ENCODE assay signal across 15 mouse cellular contexts in genomic region chr9:27306642-27307041, GRCm38 (mm10). TPM values are rescaled to one million over a fixed set of nuclear protein-coding genes. Genes with fewer than 3 reads are reported as not detected.
DNase-seq lines count a peak whose midpoint lies in the region; ATAC-seq and TF ChIP-seq lines count a peak whose summit lies in the region.
"Had no signal": no experiment of that assay in that cellular context is flagged by ENCODE, and none has a peak within 500 bp of the region (broad histone marks: within the 10 kb centered on the region; RNA-seq: fewer than 3 reads in every experiment).

No protein-coding gene starts in this region.

- 19% methylated on average over 4 of the region's 4 CpGs for WGBS in forebrain, embryonic 16.5 days
- 39% methylated on average over 4 of the region's 4 CpGs for WGBS in midbrain, embryonic 13.5 days

- peaks cover 9 to 20% of the 10 kb centered on the region in 2 experiments for H3K36me3 ChIP-seq in CH12.LX (replicated peaks in 1 of 2; ENCODE audit: control insufficient read depth in 1 of 2, insufficient read depth in 1 of 2, low read length in 1 of 2)
- peaks cover under 1% of the 10 kb centered on the region; the same call in 1 of the 2 replicates for H3K36me3 ChIP-seq in forebrain, embryonic 16.5 days (ENCODE audit: control insufficient read depth, insufficient read depth)
- peaks cover 9% of the 10 kb centered on the region for H3K36me3 ChIP-seq in midbrain, embryonic 13.5 days
- H3K36me3 ChIP-seq: embryonic facial prominence, embryonic 12.5 days; heart, embryonic 15.5 days; intestine, embryonic 15.5 days had no signal

- DNase-seq in CH12.LX (ENCODE audit: extremely low read depth): no peak
- DNase-seq in cerebellum, adult 9-11 months: peak; percentile 68
- DNase-seq in kidney, adult 9 months: no peak
- no peak for DNase-seq in layer of hippocampus, adult 2 months (ENCODE audit: low spot score in 2 of 2)
- no peak for DNase-seq in adrenal gland, postnatal 4 days (ENCODE audit: low spot score in 2 of 2)
- DNase-seq: adrenal gland, adult 2 months; gastrocnemius, postnatal 36 days; thymus, postnatal 4 days had no signal

- peak overlapping the region; percentile 71 for H3K4me2 ChIP-seq in CH12.LX (ENCODE audit: insufficient read depth, low read depth, poor library complexity, severe bottlenecking)
- H3K4me2 ChIP-seq in forebrain, embryonic 16.5 days (ENCODE audit: low read length): no peak overlapping the region
- H3K4me2 ChIP-seq in midbrain, embryonic 13.5 days (replicated peaks): 0 out of 2 replicates have a peak overlapping the region, but pooled peaks have one; percentile 1
- H3K4me2 ChIP-seq: embryonic facial prominence, embryonic 12.5 days; heart, embryonic 15.5 days; intestine, embryonic 15.5 days had no signal

- ATAC-seq in forebrain, embryonic 16.5 days: no peak
- ATAC-seq in midbrain, embryonic 13.5 days: no peak
- ATAC-seq: intestine, embryonic 15.5 days had no signal

- peak overlapping the region; percentile 79 for H3K9ac ChIP-seq in CH12.LX (ENCODE audit: insufficient read depth, low read depth)
- H3K9ac ChIP-seq in forebrain, embryonic 16.5 days (replicated peaks; ENCODE audit: low read depth, low read length): peak overlapping the region; percentile 48
- peak overlapping the region; percentile 41 for H3K9ac ChIP-seq in midbrain, embryonic 13.5 days (replicated peaks)
- H3K9ac ChIP-seq: embryonic facial prominence, embryonic 12.5 days; heart, embryonic 15.5 days; intestine, embryonic 15.5 days had no signal

- dilution Hi-C loops in CH12.LX (cut with MboI; ENCODE audit: extremely low pct_ligation_motif_present, extremely low pct_unique_long_range_greater_than_20kb, low sequenced_read_pairs): no loop called here

- H3K4me1 ChIP-seq in CH12.LX (ENCODE audit: control insufficient read depth in 1 of 2, insufficient read depth in 2 of 2): peaks cover 50 to 98% of the 10 kb centered on the region in 2 experiments
- peaks cover 65% of the 10 kb centered on the region for H3K4me1 ChIP-seq in forebrain, embryonic 16.5 days (replicated peaks; ENCODE audit: control insufficient read depth, insufficient read depth, low read length)
- peaks cover 75% of the 10 kb centered on the region for H3K4me1 ChIP-seq in midbrain, embryonic 13.5 days (replicated peaks)
- H3K4me1 ChIP-seq: intestine, embryonic 15.5 days had no signal

- peak overlapping the region; percentile 26 to 34 (median 27) for H3K4me3 ChIP-seq in CH12.LX (replicated peaks in 1 of 3; ENCODE audit: low read depth in 2 of 3, low read length in 2 of 3, poor library complexity in 1 of 3)
- H3K4me3 ChIP-seq in forebrain, embryonic 16.5 days (replicated peaks; ENCODE audit: low read length): no peak overlapping the region
- no peak overlapping the region for H3K4me3 ChIP-seq in midbrain, embryonic 13.5 days (replicated peaks)
- no peak overlapping the region for H3K4me3 ChIP-seq in layer of hippocampus, adult 2 months
- H3K4me3 ChIP-seq: embryonic facial prominence, embryonic 12.5 days; heart, embryonic 15.5 days; intestine, embryonic 15.5 days; megakaryocyte, embryonic 14.5 days had no signal

- TF ChIP-seq POLR2A in CH12.LX (IDR thresholded peaks at IDR 0.05; ENCODE audit: low read depth, low read length): no peak

- peak overlapping the region; percentile 66 for H3K27ac ChIP-seq in CH12.LX (ENCODE audit: insufficient read depth, low read depth)
- peak overlapping the region; percentile 68 for H3K27ac ChIP-seq in forebrain, embryonic 16.5 days (ENCODE audit: low read length)
- H3K27ac ChIP-seq in midbrain, embryonic 13.5 days: peak overlapping the region; percentile 90
- H3K27ac ChIP-seq in layer of hippocampus, adult 2 months: no peak overlapping the region
- H3K27ac ChIP-seq: embryonic facial prominence, embryonic 12.5 days; heart, embryonic 15.5 days; intestine, embryonic 15.5 days had no signal

- no peak for TF ChIP-seq RAD21 in CH12.LX (IDR thresholded peaks at IDR 0.05; ENCODE audit: low read depth, low read length)

- TF ChIP-seq EP300 in CH12.LX (IDR thresholded peaks at IDR 0.05; ENCODE audit: low read length): no peak

- H3K79me2 ChIP-seq in CH12.LX (replicated peaks; ENCODE audit: control insufficient read depth, extremely low read depth, insufficient read depth, poor library complexity, severe bottlenecking): peaks cover 24% of the 10 kb centered on the region

- TF ChIP-seq CTCF in CH12.LX (conservative IDR thresholded peaks at IDR 0.05 in 1 of 2, IDR thresholded peaks at IDR 0.05 in 1 of 2; ENCODE audit: low read depth in 2 of 2, low read length in 2 of 2): no peak
- TF ChIP-seq CTCF in layer of hippocampus, adult 2 months (conservative IDR thresholded peaks at IDR 0.05): no peak

- no peaks in the 10 kb centered on the region for H3K9me3 ChIP-seq in CH12.LX (replicated peaks; ENCODE audit: low read length)
- no peaks in the 10 kb centered on the region for H3K9me3 ChIP-seq in forebrain, embryonic 16.5 days (ENCODE audit: control insufficient read depth, low read length)
- no peaks in the 10 kb centered on the region for H3K9me3 ChIP-seq in midbrain, embryonic 13.5 days
- H3K9me3 ChIP-seq: embryonic facial prominence, embryonic 12.5 days; heart, embryonic 15.5 days; intestine, embryonic 15.5 days; megakaryocyte, embryonic 14.5 days had no signal

- H3K27me3 ChIP-seq in CH12.LX (replicated peaks): no peaks in the 10 kb centered on the region
- H3K27me3 ChIP-seq in forebrain, embryonic 16.5 days (replicated peaks; ENCODE audit: control insufficient read depth, insufficient read depth, low read length): no peaks in the 10 kb centered on the region
- peaks cover 1% of the 10 kb centered on the region for H3K27me3 ChIP-seq in midbrain, embryonic 13.5 days

- in situ Hi-C loops in CH12.LX (cut with MboI; ENCODE audit: low pct_ligation_motif_present, low pct_unique_long_range_greater_than_20kb, low sequenced_read_pairs): loop anchor here (5.0 kb wide), 1 partner anchor 34 kb away; no protein-coding TSS in a partner anchor

TF ChIP-seq in CH12.LX, 34 proteins besides CTCF, POLR2A, EP300 and RAD21:
- TF ChIP-seq CHD1 (IDR thresholded peaks at IDR 0.05; ENCODE audit: low read depth, low read length): no peak
- TF ChIP-seq ZNF384 (IDR thresholded peaks at IDR 0.05; ENCODE audit: low read depth, low read length): no peak
- no peak for TF ChIP-seq POLR2AphosphoS2 (IDR thresholded peaks at IDR 0.05; ENCODE audit: low read depth, low read length)
- TF ChIP-seq BHLHE40 (IDR thresholded peaks at IDR 0.05; ENCODE audit: low read depth, low read length): peak; percentile 27; the same call in 1 of the 2 replicates
- TF ChIP-seq JUN (IDR thresholded peaks at IDR 0.05; ENCODE audit: insufficient read depth, low read depth, low read length): no peak

RNA-seq across cellular contexts. Expression of gene Igsf9b, which starts 7.6 kb away (rescaled TPM):
- total RNA-seq in CH12.LX (2012; rRNA removed) (7.4 and 12.4 TPM in 2 replicates), CH12.LX (2014; rRNA removed) (1.8 and 2.0 TPM in 2 replicates)
- 4.5 and 5.2 TPM in 2 replicates for polyA plus RNA-seq in CH12.LX (2012; ENCODE audit: insufficient read length, low read depth)
- 12.0 and 16.7 TPM in 2 replicates for polyA plus RNA-seq in forebrain, embryonic 16.5 days (2015; fragmentation: Nextera tagmentation; extraction: Ambion mirVana)
- 11.3 and 12.6 TPM in 2 replicates for polyA plus RNA-seq in midbrain, embryonic 13.5 days (2015; fragmentation: Nextera tagmentation; extraction: Ambion mirVana)
- total RNA-seq in layer of hippocampus, adult 2 months (2021): 10 to 100 TPM; 21.7 to 23.3 TPM
- total RNA-seq in adrenal gland, postnatal 4 days (2021): 1 to 10 TPM; 6.7 to 8.2 TPM
- polyA plus RNA-seq: liver, adult 2 months had no signal

Comparison
In these comparisons a context has a peak if more than half of its experiments do, and no peak if none do; other contexts are left out.
1. H3K4me3 ChIP-seq: peak in CH12.LX (3 of 3); none in forebrain, embryonic 16.5 days (single experiment), midbrain, embryonic 13.5 days (single experiment) and layer of hippocampus, adult 2 months (single experiment).
2. Peak in every context shown above with its lines, with median percentiles within 50 percentile points of each other: H3K9ac ChIP-seq.